In genomic region chr2:129734031-129734430, GRCm38 (mm10) we compare ENCODE assay signal across 9 mouse cellular contexts. TPM values are rescaled to one million over a fixed set of nuclear protein-coding genes. Genes with fewer than 3 reads are reported as not detected.
"Had no signal": no experiment of that assay in that cellular context is flagged by ENCODE, and none has a peak within 500 bp of the region (broad histone marks: within the 10 kb centered on the region; RNA-seq: fewer than 3 reads in every experiment).

No protein-coding gene starts in this region.

- DNase-seq: kidney, adult 11 months; kidney, postnatal 10 days; liver; liver, embryonic 13.5 days; liver, postnatal 0 days; lung, postnatal 14 days; retina, postnatal 1 day; thymus, postnatal 36 days had no signal

RNA-seq across cellular contexts. Expression of gene Pdyn, which starts 34.4 kb away (rescaled TPM):
- polyA plus RNA-seq: liver, embryonic 13.5 days; liver, postnatal 0 days; macrophage had no signal
